Mouse (Mus musculus): ENCODE data around the gene Ube2k. TPM values are rescaled to one million over a fixed set of nuclear protein-coding genes. Genes with fewer than 3 reads are reported as not detected.

Gene Ube2k
- polyA plus RNA-seq, 1 experiment = 95.3 TPM

- Histone ChIP-seq H3K79me2 (ENCODE audit: control insufficient read depth, insufficient read depth) (peaks cover 25% of the 10 kb centered on the region), H3K27me3 (ENCODE audit: control insufficient read depth, insufficient read depth, insufficient read length) (no peaks in the 10 kb centered on the region), H3K4me2 (ENCODE audit: low read depth) (no peak overlapping the region), H3K4me3 (no peak overlapping the region), H3K36me3 (ENCODE audit: control insufficient read depth, insufficient read depth) (peaks cover 11% of the 10 kb centered on the region), H3ac (ENCODE audit: control insufficient read depth, insufficient read length) (no peak overlapping the region)
- TF ChIP-seq POLR2A (IDR thresholded peaks at IDR 0.05; ENCODE audit: insufficient read length, low read depth) = no peak
These were observed 41.5 kb downstream of the Ube2k start for GRCm38 (mm10) chr5:65578545-65578944.

- H3ac ChIP-seq (ENCODE audit: control insufficient read depth, insufficient read length) = no peak overlapping the region
- peaks cover 8% of the 10 kb centered on the region for H3K36me3 ChIP-seq (ENCODE audit: control insufficient read depth, insufficient read depth)
- no peaks in the 10 kb centered on the region for H3K27me3 ChIP-seq (ENCODE audit: control insufficient read depth, insufficient read depth, insufficient read length)
- H3K4me2 ChIP-seq (ENCODE audit: low read depth) = no peak overlapping the region
- TF ChIP-seq MYOD1 (IDR thresholded peaks at IDR 0.05; ENCODE audit: control insufficient read depth in 1 of 3, insufficient read length in 2 of 3, low read depth in 2 of 3) = no peak
- no peaks in the 10 kb centered on the region for H3K79me2 ChIP-seq (ENCODE audit: control insufficient read depth, insufficient read depth)
- no peak overlapping the region for H3K4me3 ChIP-seq
These were observed 49.3 kb downstream of the Ube2k start for GRCm38 (mm10) chr5:65586291-65586690.

GRCm38 (mm10) chr5:65590199-65590598, 53.2 kb downstream of the Ube2k start:
- H3ac ChIP-seq (ENCODE audit: control insufficient read depth, insufficient read length) = no peak overlapping the region
- TF ChIP-seq E2F4 (IDR thresholded peaks at IDR 0.05; ENCODE audit: insufficient read depth) (no peak), TCF3 (IDR thresholded peaks at IDR 0.05; ENCODE audit: insufficient read length, low read depth) (no peak), SRF (IDR thresholded peaks at IDR 0.05; ENCODE audit: control insufficient read depth, insufficient read length, low read depth) (no peak), CEBPB (IDR thresholded peaks at IDR 0.05; ENCODE audit: insufficient read depth, poor library complexity, severe bottlenecking) (no peak)
- H3K27me3 ChIP-seq (ENCODE audit: control insufficient read depth, insufficient read depth, insufficient read length) = no peaks in the 10 kb centered on the region
- no peak overlapping the region for H3K4me3 ChIP-seq
- no peaks in the 10 kb centered on the region for H3K79me2 ChIP-seq (ENCODE audit: control insufficient read depth, insufficient read depth)
- peaks cover 15% of the 10 kb centered on the region for H3K36me3 ChIP-seq (ENCODE audit: control insufficient read depth, insufficient read depth)
- no peak overlapping the region for H3K4me2 ChIP-seq (ENCODE audit: low read depth)

DNA sequence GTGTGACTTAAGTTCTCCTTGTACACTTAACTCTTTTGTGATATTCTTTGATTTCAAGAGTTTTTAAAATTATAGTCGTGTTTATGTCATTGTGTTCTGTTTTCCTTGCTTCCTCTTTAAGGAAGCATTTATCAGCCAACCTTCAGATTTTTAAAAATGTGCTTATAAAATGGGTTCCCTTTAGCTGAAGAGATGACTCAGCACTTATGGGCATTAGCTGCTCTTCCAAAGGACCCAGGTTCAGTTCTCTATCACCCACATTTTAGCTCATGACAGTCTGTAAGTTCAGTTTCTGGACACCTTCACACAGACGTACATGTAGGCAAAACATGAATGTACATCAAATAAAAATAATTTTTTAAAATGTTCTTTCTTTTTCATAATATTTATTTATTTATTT, 55.4 kb downstream of the Ube2k start:
- Histone ChIP-seq H3K27me3 (ENCODE audit: control insufficient read depth, insufficient read depth, insufficient read length) (no peaks in the 10 kb centered on the region), H3K36me3 (ENCODE audit: control insufficient read depth, insufficient read depth) (peaks cover 29% of the 10 kb centered on the region), H3K79me2 (ENCODE audit: control insufficient read depth, insufficient read depth) (no peaks in the 10 kb centered on the region), H3K4me2 (ENCODE audit: low read depth) (no peak overlapping the region), H3ac (ENCODE audit: control insufficient read depth, insufficient read length) (no peak overlapping the region), H3K4me3 (no peak overlapping the region)
- TF ChIP-seq E2F4 (IDR thresholded peaks at IDR 0.05; ENCODE audit: insufficient read depth) (no peak), SRF (IDR thresholded peaks at IDR 0.05; ENCODE audit: control insufficient read depth, insufficient read length, low read depth) (no peak), TCF3 (IDR thresholded peaks at IDR 0.05; ENCODE audit: insufficient read length, low read depth) (no peak), POLR2AphosphoS2 (IDR thresholded peaks at IDR 0.05; ENCODE audit: insufficient read length, low read depth) (no peak), POLR2A (IDR thresholded peaks at IDR 0.05; ENCODE audit: insufficient read length, low read depth) (no peak), MYOD1 (IDR thresholded peaks at IDR 0.05; ENCODE audit: control insufficient read depth in 1 of 3, insufficient read length in 2 of 3, low read depth in 2 of 3) (no peak), MYOG (IDR thresholded peaks at IDR 0.05; ENCODE audit: control insufficient read depth in 1 of 3, insufficient read depth in 1 of 3, insufficient read length in 2 of 3, low read depth in 2 of 3) (no peak), REST (IDR thresholded peaks at IDR 0.05; ENCODE audit: insufficient read depth, insufficient read length) (no peak), USF1 (IDR thresholded peaks at IDR 0.05; ENCODE audit: low read depth) (no peak), MAX (IDR thresholded peaks at IDR 0.05; ENCODE audit: low read depth) (no peak), TCF12 (IDR thresholded peaks at IDR 0.05; ENCODE audit: insufficient read depth, poor library complexity, severe bottlenecking) (no peak), CEBPB (IDR thresholded peaks at IDR 0.05; ENCODE audit: insufficient read depth, poor library complexity, severe bottlenecking) (no peak)

DNA sequence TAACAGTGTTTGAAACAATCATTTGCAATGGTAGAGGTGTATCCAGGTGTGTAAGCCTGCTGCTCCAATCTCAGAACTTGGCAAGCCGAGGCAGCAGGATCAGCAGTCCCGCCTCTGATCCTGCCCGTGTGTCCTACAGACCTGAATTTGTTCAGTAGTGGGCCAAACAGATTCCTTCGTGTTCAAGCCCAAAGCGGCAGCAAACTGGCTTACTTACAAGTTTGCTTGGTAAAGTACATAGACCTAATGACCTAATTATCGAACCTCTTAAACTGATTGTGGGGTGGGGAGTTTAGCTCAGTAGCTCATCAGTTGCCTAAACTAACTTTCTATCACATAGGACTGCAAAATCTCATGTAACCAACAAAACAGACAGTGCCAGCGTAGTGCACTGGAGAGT, 62.6 kb downstream of the Ube2k start:
- TF ChIP-seq MAX (IDR thresholded peaks at IDR 0.05; ENCODE audit: low read depth) = no peak
- no peak for TF ChIP-seq REST (IDR thresholded peaks at IDR 0.05; ENCODE audit: insufficient read depth, insufficient read length)
- no peak for TF ChIP-seq CEBPB (IDR thresholded peaks at IDR 0.05; ENCODE audit: insufficient read depth, poor library complexity, severe bottlenecking)
- no peak for TF ChIP-seq E2F4 (IDR thresholded peaks at IDR 0.05; ENCODE audit: insufficient read depth)
- TF ChIP-seq SRF (IDR thresholded peaks at IDR 0.05; ENCODE audit: control insufficient read depth, insufficient read length, low read depth) = no peak
- no peak for TF ChIP-seq POLR2AphosphoS2 (IDR thresholded peaks at IDR 0.05; ENCODE audit: insufficient read length, low read depth)
- no peak for TF ChIP-seq POLR2A (IDR thresholded peaks at IDR 0.05; ENCODE audit: insufficient read length, low read depth)
- no peak for TF ChIP-seq TCF12 (IDR thresholded peaks at IDR 0.05; ENCODE audit: insufficient read depth, poor library complexity, severe bottlenecking)
- no peak for TF ChIP-seq USF1 (IDR thresholded peaks at IDR 0.05; ENCODE audit: low read depth)
- TF ChIP-seq TCF3 (IDR thresholded peaks at IDR 0.05; ENCODE audit: insufficient read length, low read depth) = no peak
- no peak for TF ChIP-seq MYOD1 (IDR thresholded peaks at IDR 0.05; ENCODE audit: control insufficient read depth in 1 of 3, insufficient read length in 2 of 3, low read depth in 2 of 3)
- TF ChIP-seq MYOG (IDR thresholded peaks at IDR 0.05; ENCODE audit: control insufficient read depth in 1 of 3, insufficient read depth in 1 of 3, insufficient read length in 2 of 3, low read depth in 2 of 3) = no peak
- Histone ChIP-seq H3K27me3 (ENCODE audit: control insufficient read depth, insufficient read depth, insufficient read length) (no peaks in the 10 kb centered on the region), H3K4me2 (ENCODE audit: low read depth) (no peak overlapping the region), H3ac (ENCODE audit: control insufficient read depth, insufficient read length) (no peak overlapping the region), H3K4me3 (no peak overlapping the region), H3K36me3 (ENCODE audit: control insufficient read depth, insufficient read depth) (peaks cover 44% of the 10 kb centered on the region), H3K79me2 (ENCODE audit: control insufficient read depth, insufficient read depth) (no peaks in the 10 kb centered on the region)

DNA sequence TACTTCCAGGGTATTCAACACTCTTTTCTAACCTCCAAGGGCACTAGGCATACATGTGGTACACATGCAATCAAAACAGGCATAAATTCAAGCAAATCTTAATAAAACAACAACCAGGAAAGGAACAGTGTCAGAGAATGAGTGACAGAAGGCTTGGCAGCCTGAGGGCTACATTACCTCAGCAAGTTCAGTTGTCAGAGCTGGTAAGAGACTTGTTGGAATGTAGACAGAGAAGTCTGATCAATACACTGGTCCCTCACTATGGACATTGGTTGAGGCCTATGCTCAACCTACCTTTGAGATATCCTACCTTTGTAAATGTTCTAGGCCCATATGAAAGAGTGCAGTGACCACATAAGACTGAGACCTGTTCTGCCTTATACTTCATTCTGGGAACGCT, 69.8 kb downstream of the Ube2k start:
- no peak for TF ChIP-seq USF1 (IDR thresholded peaks at IDR 0.05; ENCODE audit: low read depth)
- no peak for TF ChIP-seq REST (IDR thresholded peaks at IDR 0.05; ENCODE audit: insufficient read depth, insufficient read length)
- no peak for TF ChIP-seq TCF3 (IDR thresholded peaks at IDR 0.05; ENCODE audit: insufficient read length, low read depth)
- TF ChIP-seq TCF12 (IDR thresholded peaks at IDR 0.05; ENCODE audit: insufficient read depth, poor library complexity, severe bottlenecking) = no peak
- no peak for TF ChIP-seq E2F4 (IDR thresholded peaks at IDR 0.05; ENCODE audit: insufficient read depth)
- TF ChIP-seq MYOD1 (IDR thresholded peaks at IDR 0.05; ENCODE audit: control insufficient read depth in 1 of 3, insufficient read length in 2 of 3, low read depth in 2 of 3) = no peak
- no peak for TF ChIP-seq MAX (IDR thresholded peaks at IDR 0.05; ENCODE audit: low read depth)
- no peak for TF ChIP-seq POLR2AphosphoS2 (IDR thresholded peaks at IDR 0.05; ENCODE audit: insufficient read length, low read depth)
- no peak for TF ChIP-seq SRF (IDR thresholded peaks at IDR 0.05; ENCODE audit: control insufficient read depth, insufficient read length, low read depth)
- no peak for TF ChIP-seq CEBPB (IDR thresholded peaks at IDR 0.05; ENCODE audit: insufficient read depth, poor library complexity, severe bottlenecking)
- no peak for TF ChIP-seq POLR2A (IDR thresholded peaks at IDR 0.05; ENCODE audit: insufficient read length, low read depth)
- TF ChIP-seq MYOG (IDR thresholded peaks at IDR 0.05; ENCODE audit: control insufficient read depth in 1 of 3, insufficient read depth in 1 of 3, insufficient read length in 2 of 3, low read depth in 2 of 3) = no peak
- no peak overlapping the region for H3K4me3 ChIP-seq
- H3K36me3 ChIP-seq (ENCODE audit: control insufficient read depth, insufficient read depth) = peaks cover 27% of the 10 kb centered on the region
- H3ac ChIP-seq (ENCODE audit: control insufficient read depth, insufficient read length) = no peak overlapping the region
- no peaks in the 10 kb centered on the region for H3K27me3 ChIP-seq (ENCODE audit: control insufficient read depth, insufficient read depth, insufficient read length)
- peaks cover 5% of the 10 kb centered on the region for H3K79me2 ChIP-seq (ENCODE audit: control insufficient read depth, insufficient read depth)
- H3K4me2 ChIP-seq (ENCODE audit: low read depth) = no peak overlapping the region
